Mouse (Mus musculus): Measurements from ENCODE around the gene Rnf223.

Rnf223 gene

DNA sequence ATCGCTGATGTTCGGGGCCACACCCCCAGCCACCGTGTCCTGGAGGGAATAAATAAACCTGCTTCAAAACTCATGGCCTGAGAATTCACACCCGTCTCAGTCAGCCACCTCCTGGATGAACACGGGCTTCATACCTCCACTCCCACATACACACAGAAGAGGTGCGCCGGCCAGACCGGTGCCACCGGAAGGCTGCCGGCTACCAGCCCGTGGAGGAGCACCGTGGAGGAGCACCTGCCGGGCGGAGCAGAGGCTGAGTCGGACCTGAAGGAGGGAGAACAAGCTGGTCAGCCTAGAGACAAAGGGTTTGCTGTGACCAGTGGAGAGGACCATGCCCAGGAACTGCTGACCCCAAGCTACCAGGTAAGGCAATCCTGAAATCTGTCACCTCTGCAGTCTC lies at the start of gene Rnf223:
Rnf223 (plus strand) TSS at position 78 of the 400 bp plus-strand sequence.
- DNase-seq (ENCODE audit: low spot score in 2 of 2) = no peak

DNA sequence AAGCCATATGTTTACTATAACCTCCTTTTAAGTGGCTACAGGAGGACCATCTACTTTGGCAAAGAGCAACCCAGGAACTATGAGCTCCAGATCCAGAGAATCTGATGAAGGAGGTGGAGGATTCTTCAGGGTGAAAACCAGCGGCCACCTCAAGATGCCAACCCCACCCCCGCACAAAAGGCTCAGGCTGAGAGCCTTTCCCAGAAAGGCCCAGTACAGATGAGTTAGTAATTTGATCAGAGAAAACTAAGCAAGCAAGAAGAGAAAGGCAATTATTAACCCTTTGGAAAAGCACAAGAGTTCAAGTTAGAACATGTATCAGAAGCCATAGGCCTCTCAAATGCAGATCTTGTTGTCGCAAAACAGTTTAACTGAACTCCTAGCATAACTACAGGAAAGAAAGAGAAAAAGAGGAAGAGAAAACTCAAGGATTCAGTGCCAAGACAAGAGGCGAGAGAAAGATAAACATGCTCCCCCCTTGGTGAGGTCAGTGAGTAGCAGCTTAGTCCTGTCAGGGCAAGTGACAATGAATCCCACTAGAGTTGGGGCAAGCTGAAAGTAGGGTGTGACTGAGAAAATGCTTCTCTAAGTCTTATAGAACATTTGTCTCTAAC lies 47.6 kb upstream of the Rnf223 start:
- DNase-seq (ENCODE audit: low spot score in 2 of 2) = no peak

DNA sequence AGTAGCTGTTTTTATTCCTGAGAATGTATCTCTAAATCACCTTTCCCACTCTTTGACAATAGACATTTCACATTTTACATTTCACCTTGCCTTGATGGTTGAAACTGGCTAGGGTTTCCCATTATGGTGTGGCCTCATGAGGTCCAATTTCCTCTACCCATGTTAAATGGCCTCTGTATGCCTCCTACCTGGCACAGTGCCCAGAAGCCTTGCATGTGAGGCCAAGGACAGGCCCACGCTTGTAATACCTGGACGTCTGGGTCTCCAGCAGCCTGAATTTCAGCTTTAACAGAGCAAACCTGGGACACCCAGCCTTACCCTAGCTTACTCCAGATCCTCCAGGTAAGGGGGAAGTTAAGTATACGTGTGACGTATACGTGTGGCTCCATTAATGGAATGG lies 47.0 kb upstream of the Rnf223 start:
- DNase-seq (ENCODE audit: low spot score in 2 of 2) = no peak

DNA sequence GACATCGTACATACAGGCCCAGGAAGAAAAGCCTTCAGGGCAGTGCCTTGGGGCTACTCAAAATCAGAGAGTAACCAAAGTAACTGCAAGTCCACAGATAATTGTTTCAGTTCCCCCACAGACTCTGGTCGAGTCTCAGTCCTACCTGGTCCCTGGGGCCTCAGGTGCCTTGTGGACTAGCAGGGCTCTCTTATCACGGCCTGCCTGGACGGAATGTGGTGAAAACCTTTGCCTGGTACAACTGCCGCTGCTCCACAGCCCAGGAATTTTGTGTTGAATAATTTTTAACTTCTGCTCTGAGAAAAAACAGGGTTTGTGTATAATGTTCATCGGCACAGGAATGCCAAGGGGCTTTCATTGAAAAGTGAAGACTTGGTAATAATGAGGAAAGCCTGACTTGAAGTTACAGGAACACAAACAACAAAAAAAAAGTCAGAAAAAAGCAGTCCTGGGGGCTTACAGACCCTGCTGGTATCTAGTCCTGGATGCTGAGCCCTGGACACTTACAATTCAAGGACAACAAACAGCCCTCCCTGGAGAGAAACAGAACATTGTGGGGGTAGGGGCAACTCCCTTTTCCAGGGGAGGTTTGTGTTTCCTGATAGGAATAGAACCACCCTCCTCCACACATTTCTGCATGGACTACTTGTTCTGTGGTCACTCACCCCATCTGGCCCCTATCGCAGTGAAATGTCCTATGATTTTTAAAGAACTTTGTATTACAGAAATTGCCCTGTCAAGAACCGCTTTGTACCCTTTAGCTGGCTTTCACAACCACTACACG lies 46.0 kb upstream of the Rnf223 start:
- DNase-seq (ENCODE audit: low spot score in 2 of 2) = no peak

DNA sequence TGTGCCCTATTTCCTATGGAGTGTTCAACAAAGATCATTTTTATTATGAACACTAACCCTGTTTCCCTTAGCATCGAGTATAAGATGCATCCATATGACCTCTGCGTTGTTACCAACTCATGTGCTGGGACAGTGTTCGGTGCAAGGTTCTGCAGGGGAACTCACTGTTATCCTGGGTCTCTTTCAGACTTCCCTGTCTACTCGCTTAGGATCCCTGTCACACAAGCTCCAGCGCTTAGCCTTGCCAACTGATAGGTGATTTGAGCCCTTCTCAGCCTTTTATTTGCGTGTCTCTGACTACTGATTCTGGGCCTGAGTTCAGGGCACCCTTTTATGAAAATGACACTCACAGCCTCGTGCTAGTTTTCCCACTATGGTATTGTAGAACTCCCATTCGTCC lies 45.1 kb upstream of the Rnf223 start:
- DNase-seq (ENCODE audit: low spot score in 2 of 2) = no peak

DNA sequence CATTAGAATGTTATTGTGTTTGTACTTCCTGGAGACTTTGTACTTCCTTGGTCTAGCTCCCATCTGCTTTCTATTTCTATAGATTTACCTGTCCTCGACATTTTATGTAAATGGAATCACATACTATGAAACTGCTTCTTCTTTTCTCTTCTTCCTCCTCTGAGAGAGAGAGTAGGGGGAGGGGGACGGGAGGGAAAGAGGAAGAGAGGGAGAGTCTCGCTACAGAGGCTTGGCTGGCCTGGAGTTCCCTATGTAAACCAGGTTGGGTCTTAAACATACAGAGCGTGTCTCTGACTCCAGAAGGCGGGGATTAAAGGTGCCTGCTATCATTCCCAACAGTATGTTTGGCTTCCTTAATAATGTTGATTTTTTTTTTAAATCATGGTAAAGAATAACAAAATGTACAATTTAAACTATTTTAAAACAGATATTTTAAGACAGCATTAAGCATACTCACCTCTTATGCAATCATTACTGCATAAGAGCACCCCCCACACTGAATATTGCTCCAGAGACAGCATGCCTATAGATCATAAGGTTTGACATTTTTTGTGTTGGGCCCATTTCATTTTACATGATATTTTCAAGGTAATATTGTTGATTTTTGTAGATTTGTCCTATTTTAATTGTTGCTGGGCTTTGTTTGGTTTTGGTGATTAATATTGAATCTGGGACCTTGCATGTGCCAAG lies 42.8 kb upstream of the Rnf223 start:
- no peak for DNase-seq (ENCODE audit: low spot score in 2 of 2)

DNA sequence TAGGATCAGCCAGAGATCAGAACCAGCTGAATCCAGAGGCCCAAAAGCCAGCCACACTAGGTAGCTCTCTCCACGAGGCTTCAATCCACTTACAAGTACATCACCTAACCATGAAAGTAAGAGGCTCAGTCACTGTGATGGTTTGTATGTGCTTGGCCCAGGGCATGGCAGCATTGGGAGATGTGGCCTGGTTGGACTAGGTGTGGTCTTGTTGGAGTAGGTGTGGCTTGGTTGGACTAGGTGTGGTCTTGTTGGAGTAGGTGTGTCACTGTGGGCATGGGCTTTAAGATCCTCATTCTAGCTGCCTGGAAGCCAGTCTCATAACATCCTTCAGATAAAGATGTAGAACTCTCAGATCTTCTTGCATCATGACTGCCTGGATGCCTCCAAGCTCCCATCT lies 39.1 kb upstream of the Rnf223 start:
- no peak for DNase-seq (ENCODE audit: low spot score in 2 of 2)

DNA sequence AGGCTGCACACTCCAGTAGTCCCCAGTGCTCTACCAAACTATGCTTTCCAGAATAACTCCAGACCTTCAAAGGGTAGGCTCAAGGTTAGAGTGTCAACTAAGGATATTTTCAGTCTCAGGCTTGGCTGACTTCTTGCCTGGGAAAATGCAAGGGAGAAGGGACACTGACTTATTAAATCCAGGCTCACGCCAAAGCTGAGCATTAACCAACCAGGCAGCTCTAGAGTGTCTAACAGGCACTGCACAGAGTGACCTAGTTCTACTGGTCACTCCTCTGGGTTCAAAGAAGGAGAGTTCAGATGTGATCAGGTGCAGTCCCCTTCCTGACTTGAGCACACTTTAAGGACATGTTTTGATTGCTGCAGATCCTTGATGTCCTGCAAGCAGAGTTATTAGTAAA lies 37.5 kb upstream of the Rnf223 start:
- DNase-seq (ENCODE audit: low spot score in 2 of 2) = no peak

DNA sequence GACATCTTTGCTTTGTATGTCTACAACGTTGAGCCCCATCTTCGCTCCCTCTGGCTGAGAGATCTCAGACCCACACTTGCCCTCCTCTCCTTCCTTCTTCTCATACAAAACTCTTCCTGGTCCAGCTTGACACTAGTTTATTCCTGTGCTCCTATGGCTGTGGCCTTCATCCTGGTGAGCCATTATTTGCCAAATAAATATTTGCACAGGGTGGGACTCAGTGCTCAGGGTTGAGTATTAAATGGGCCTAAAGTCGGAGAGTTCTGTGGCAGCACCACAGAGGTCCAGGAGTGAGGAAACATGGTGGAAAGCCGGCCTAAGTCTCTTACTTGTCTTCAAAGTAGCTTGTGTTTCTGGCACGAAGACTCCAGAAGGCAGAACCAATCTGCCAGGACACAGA lies 36.6 kb upstream of the Rnf223 start:
- no peak for DNase-seq (ENCODE audit: low spot score in 2 of 2)

DNA sequence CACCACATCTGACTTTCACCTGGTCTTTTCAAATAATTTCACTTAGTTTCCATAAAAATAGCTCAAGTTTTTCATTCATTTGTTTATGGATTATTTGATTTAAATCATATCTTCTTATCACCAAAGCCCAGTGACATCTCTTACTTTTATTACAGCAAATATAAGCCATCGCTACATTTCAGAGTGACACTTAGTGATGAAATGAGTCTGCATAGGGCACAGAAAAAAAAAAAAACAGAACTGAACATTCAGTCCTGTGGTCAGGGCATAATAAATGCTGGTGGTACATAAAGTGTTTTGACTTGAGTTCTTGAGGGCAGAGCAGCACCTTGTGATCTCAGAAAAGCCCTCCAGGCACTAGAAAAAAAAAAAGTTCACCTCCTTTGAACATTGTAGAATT lies 34.1 kb upstream of the Rnf223 start:
- DNase-seq (ENCODE audit: low spot score in 2 of 2) = no peak

DNA sequence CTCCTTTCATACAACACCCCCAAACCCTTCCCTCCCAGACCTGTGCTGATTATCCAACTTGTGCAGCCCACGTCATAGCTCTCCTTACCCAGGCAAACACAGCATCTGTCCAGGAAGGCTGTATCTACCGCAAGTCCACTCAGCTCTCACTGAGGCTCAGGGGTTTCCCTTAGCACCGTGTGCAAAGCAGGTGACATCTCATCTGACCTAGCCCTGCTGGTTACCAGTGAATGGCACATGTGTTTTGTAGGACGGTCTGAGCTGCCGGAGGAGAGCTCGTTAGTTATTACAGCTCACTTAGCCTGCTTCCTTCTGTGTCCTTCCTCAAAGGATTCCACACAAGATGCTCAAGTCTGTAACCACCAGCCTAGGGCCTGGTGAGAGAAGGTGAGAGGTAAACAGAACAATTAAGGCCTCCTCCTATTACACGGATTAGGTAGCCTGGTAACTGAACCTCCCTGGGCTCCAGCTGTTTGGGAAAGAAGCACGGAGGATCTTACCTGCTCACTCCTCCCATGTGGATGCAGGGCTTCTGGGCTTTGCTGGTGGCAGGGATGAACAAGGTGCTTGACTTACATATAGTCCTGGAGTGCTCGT lies 32.4 kb upstream of the Rnf223 start:
- DNase-seq (ENCODE audit: low spot score in 2 of 2) = no peak

DNA sequence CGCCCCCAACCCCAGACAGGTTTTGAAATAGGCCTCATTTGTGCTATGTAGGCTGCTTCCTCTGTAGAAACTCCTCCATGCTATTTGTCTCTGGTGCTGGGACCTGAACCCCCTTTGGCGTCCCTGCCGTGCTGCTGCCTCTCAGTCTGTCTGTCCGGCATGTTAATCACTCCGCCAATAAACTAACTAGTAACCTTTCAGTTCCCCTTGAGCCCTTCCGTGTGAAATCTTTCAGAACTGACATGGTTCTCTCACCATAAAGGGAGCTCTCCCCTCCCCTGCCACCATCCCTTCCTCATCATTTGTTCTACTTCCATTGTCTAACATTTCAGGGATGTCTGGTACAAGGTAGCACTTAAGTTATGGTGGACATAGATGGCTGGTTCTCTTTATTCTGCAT lies 30.9 kb upstream of the Rnf223 start:
- DNase-seq (ENCODE audit: low spot score in 2 of 2) = no peak

DNA sequence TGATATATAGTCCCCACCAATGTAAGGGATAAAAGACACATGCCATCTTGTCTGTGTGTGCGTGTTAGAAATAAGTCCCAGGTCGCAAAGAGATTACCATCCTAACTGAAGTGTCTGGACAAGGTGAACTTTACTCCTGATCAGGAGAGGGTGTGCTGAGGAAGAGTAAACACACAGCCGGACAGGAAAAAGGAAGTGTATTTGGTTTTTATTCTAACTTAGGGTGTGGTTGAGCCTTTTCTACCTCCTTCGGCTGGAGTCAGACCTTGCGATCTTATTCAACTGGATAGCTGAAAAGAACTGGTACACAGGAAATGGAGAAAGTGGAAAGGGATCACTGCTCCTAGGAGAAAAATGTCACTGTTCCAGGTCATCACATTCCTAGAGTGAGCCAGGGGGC lies 29.8 kb upstream of the Rnf223 start:
- no peak for DNase-seq (ENCODE audit: low spot score in 2 of 2)

DNA sequence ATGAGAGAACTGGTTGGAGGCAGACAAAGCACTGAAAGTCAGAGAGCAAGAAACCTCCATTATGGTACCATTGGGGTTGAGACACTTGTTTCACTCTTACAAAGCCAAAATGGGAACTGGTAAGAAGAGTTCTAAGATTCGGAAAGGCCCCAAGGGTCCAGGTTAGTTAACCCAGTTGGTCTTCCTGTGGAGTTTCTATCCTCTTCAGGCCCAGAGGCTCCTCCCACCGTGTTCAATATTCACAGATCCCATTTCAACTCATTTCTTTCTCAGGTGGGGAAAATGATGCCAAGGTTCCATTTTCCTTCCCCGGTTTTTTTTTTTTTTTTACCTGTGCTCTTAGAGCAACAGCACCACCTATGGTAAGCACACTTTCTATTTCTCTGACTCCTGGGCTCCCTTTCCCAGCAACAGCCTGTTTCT lies 28.8 kb upstream of the Rnf223 start:
- no peak for DNase-seq (ENCODE audit: low spot score in 2 of 2)

DNA sequence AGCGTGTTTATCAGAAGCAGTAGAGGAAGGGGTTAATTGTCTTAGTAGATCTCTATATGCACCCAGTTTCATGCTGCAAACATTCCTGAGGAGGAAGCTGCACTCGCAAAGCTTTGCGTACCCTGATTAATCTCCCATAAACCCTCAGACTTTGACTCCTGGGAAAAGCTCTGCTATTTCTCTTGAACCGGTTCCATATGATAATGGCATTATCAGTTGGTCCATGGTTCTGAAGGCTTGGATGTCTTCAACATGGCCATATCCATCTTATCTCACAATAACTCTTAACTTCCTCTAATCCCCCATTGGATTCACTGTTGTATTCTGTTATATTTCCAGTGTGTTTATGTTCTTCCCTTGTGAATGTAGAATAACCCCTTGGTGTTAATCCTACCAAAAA lies 27.0 kb upstream of the Rnf223 start:
- no peak for DNase-seq (ENCODE audit: low spot score in 2 of 2)

DNA sequence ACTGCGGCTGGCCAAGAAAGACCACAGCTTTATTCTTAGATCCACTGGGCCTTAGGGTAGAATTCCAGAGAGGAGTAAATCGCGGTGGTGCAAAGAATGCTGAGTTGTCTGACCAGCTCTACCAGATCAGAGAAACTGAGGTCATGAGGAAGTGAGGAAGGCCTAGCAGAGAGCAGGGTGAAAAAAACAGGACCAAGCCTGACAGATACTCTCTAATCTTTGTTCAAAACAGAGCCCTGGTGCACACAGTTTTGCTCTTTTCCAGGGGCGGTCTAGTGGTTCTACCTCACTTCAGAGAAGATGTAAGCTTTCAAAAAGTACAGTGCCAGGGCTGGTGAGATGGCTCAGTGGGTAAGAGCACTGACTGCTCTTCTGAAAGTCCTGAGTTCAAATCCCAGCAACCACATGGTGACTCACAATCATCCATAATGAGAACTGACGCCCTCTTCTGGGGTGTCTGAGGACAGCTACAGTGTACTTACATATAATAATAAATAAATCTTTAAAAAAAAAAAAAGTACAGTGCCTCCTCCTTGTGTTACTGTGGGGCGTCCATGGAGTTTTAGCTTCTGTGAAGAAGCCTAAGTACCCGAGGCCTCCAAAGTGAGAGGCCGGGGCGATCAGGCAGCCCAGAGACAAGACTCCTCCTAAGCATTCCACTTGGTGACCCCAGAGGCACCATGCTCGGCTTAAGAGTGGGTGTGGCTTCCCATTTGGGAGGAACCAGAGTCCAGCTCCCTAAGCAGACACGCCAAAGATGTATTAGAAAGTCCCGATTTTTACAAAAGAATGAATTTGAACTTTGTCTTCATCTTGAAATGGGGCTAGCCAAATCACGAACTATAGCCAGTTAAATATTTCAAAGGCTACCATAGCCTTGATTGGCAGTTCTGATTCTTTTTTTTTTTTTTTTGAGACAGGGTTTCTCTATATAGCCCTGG lies 21.4 kb upstream of the Rnf223 start:
- DNase-seq (ENCODE audit: low spot score in 2 of 2) = no peak

DNA sequence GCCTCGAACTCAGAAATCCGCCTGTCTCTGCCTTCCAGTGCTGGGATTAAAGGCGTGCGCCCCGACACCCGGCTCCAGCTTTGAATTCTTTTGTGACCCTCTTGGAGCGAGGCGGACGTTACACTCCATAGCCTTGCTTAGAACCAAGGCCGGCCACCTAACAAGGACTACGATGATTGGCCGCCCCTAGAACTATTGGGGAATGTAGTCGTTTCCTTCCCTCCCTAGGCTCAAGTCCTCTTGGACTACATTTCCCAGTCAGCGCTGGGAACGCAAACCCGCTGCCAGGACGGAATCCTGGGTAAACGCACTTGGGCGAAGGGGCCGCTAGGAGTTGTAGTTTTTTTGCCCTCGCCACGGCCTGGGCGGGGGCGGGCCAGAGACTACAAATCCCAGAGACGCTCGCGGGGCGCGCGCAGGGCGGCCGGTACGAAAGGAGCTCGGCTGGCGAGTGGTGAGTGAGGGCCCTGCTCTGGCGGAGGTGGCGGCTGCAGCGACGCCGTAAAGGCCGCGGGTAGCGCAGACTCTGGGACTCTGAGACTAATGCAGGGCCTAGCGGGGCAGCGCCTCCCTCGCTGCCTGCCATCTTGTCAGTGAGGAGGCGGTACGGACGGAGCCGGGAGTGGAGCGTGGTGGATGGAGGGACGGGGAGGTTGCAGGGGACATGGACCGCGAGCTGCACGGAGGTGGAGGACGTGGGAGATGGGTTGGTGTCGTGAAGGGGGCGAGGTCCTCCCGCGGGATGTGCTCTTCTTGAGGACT lies 20.6 kb upstream of the Rnf223 start, which contains the start of gene 9430015G10Rik:
9430015G10Rik (plus strand) TSS at position 413 of the 762 bp plus-strand sequence.
- peak; percentile 96 to 98 for DNase-seq (ENCODE audit: low spot score in 2 of 2)

DNA sequence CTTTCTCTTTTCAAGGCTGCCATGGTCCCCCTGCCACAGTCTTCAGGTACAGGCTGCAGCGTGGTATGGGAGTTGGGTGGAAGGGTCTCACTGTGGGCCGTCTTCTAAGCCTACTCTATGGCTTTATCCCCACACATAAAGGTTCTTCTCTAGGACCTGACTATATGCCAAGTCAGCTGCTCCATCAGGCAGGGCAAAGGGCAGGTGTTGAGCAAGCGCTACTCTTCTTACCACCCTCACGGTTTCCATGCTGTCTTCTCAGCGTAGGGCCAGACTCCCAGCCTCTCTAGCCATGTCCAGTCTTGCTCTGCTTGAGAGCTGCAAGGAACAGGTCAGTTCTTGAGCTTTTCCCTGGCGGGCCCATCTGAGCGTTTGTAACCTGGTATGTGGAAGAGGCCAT lies 6.2 kb upstream of the Rnf223 start:
- DNase-seq (ENCODE audit: low spot score in 2 of 2) = no peak

DNA sequence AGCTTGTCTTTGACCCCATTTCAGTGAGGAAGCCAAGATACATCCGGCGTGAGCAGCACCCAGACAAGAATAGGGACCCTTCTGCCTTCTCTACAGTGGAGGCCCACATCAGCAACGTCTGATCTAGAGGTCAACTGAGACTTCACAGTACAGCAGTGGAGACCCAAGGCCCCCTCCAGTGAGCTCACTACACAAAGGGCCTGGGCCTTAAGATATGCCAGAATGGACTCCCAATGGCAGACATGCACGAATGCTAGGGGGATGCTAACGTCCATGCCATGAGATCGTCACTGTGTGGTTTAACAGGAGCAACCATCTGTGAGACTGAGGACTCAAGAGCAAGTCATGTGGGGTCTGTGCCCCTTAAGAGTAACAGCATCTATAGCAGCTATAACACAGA lies 4.9 kb upstream of the Rnf223 start:
- no peak for DNase-seq (ENCODE audit: low spot score in 2 of 2)

DNA sequence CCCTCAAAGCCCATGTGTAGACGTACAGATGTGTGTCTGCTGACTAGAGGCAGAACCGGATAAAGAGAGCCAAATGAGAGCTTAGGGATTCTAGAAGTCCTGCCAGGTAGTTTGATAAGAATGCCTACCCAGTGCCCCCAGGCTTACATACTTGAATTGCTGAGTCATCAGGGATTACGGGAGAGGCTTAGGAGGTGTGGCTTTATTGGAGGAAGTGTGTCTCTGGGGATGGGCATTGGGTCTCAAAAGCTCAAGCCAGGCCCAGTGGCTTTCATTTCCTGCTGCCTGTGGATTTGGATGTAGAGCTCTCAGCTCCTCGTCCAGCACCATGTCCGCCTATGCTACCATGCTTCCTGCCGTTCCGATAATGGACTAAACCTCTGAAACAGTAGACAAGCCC lies 3.5 kb upstream of the Rnf223 start:
- DNase-seq (ENCODE audit: low spot score in 2 of 2) = no peak

DNA sequence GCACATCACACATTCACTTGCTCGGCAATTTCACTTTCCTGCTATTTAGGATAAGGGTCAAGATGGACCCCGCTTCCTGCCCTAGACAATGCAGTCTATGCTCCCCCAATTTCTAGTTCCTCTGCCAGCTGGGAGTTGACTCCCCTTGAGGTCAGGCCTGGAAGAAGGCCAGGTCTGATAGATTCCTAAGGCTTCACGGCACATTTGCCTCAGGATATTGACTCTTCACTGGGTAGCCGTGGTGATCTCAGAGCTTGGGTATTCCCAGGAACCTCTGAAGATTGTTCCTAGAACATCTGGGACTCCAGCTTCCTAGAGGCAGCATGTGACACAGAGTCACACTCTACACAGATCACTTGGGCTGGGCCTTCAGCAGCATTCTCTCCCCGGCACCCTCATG lies 1.6 kb upstream of the Rnf223 start:
- DNase-seq (ENCODE audit: low spot score in 2 of 2) = no peak
